Mouse (Mus musculus) brain, embryonic 14.5 days (tissue): ENCODE results near the gene Rassf5.

Source experiments
- CTCF ChIP-seq: fragments of 200-500 bp; IDR thresholded peaks from 2 replicates; pipeline ENCODE4 v1.5.1; 2012; ENCODE audit warnings: inconsistent platforms, mild to moderate bottlenecking, moderate library complexity, borderline replicate concordance; ENCODE audit not compliant: insufficient read depth, insufficient read length; ENCODE audit errors: extremely low read depth
- POLR2A ChIP-seq: fragments of 200-500 bp; IDR thresholded peaks from 2 replicates; pipeline ENCODE4 v1.6.1; 2012; ENCODE audit warnings: mild to moderate bottlenecking, inconsistent platforms, borderline replicate concordance; ENCODE audit not compliant: poor library complexity, insufficient read depth, insufficient read length, severe bottlenecking; ENCODE audit errors: extremely low read depth

- TF ChIP-seq CTCF (no peak), POLR2A (no peak)
Measured at GRCm38 (mm10) chr1:131180386-131180785, 64.7 kb downstream of the Rassf5 start.
